Mouse (Mus musculus) liver, adult 2 months (tissue): ENCODE measurements at regions not wholly inside any gene's neighbourhood (a gene's known extent, or its start where the extent isn't known, plus 50 kb on each side); places are given as distances from the start of the nearest gene placed in this dataset.

ENCODE experiments used
- CTCF ChIP-seq: fragments of 200-500 bp; IDR thresholded peaks from 2 replicates; pipeline ENCODE4 v1.5.1; 2011; ENCODE audit warnings: low read depth, low read length, control low read depth
- POLR2A ChIP-seq: fragments of 200-500 bp; IDR thresholded peaks from 2 replicates; pipeline ENCODE4 v1.6.1; 2011; ENCODE audit warnings: low read length, control low read depth; ENCODE audit not compliant: insufficient read depth; ENCODE audit errors: extremely low read depth

- TF ChIP-seq POLR2A (no peak), CTCF (no peak)
Observed at GRCm38 (mm10) chr12:54378576-54378975, 174.9 kb upstream of the Egln3 start.
